Mouse (Mus musculus): Measurements from ENCODE around the gene Cep112. TPM values are rescaled to one million over a fixed set of nuclear protein-coding genes. Genes with fewer than 3 reads are reported as not detected.

Gene Cep112
- polyA plus RNA-seq, 1 experiment from 2014 or later: 11.0 TPM

GRCm38 (mm10) chr11:108625546-108626232 is 200.7 kb downstream of the Cep112 start:
- Histone ChIP-seq H3K9me3 (0 out of 2 replicates have a peak, but pooled peaks cover 7% of the 10 kb centered on the region), H3K4me3 (no peak overlapping the region), H3K27me3 (replicated peaks; ENCODE audit: low read depth, poor library complexity, severe bottlenecking) (no peaks in the 10 kb centered on the region), H3K36me3 (replicated peaks) (no peaks in the 10 kb centered on the region), H3K27ac (replicated peaks) (no peak overlapping the region), H3K4me1 (peaks cover 5% of the 10 kb centered on the region)
- WGBS: 81% methylated on average over 5 of the region's 5 CpGs
- no peak for DNase-seq (ENCODE audit: low spot score)

- no peak for DNase-seq (ENCODE audit: low spot score)
- Histone ChIP-seq H3K4me3 (no peak overlapping the region), H3K27ac (replicated peaks) (no peak overlapping the region), H3K9me3 (no peaks in the 10 kb centered on the region), H3K36me3 (replicated peaks) (no peaks in the 10 kb centered on the region), H3K27me3 (replicated peaks; ENCODE audit: low read depth, poor library complexity, severe bottlenecking) (no peaks in the 10 kb centered on the region), H3K4me1 (no peaks in the 10 kb centered on the region)
- 91% methylated on average over 2 of the region's 2 CpGs for WGBS
These were observed 212.8 kb downstream of the Cep112 start for GRCm38 (mm10) chr11:108637780-108638179.

GRCm38 (mm10) chr11:108655574-108655973 is 230.6 kb downstream of the Cep112 start:
- WGBS: 81% methylated on average over 2 of the region's 2 CpGs
- 0 out of 2 replicates have a peak, but pooled peaks cover 3% of the 10 kb centered on the region for H3K4me1 ChIP-seq
- no peak for DNase-seq (ENCODE audit: low spot score)

GRCm38 (mm10) chr11:108682014-108682413 is 257.0 kb downstream of the Cep112 start:
- DNase-seq (ENCODE audit: low spot score): no peak
- Histone ChIP-seq H3K4me1 (no peaks in the 10 kb centered on the region), H3K4me3 (no peak overlapping the region), H3K36me3 (replicated peaks) (no peaks in the 10 kb centered on the region), H3K27me3 (replicated peaks; ENCODE audit: low read depth, poor library complexity, severe bottlenecking) (no peaks in the 10 kb centered on the region), H3K9me3 (no peaks in the 10 kb centered on the region), H3K27ac (replicated peaks) (no peak overlapping the region)
- 93% methylated on average over 3 of the region's 3 CpGs for WGBS

More at GRCm38 (mm10) chr11:108655574-108655973, 230.6 kb downstream of the Cep112 start:
- Histone ChIP-seq H3K27me3 (replicated peaks; ENCODE audit: low read depth, poor library complexity, severe bottlenecking) (no peaks in the 10 kb centered on the region), H3K9me3 (no peaks in the 10 kb centered on the region), H3K4me3 (no peak overlapping the region), H3K27ac (replicated peaks) (no peak overlapping the region), H3K36me3 (replicated peaks) (no peaks in the 10 kb centered on the region)

GRCm38 (mm10) chr11:108696563-108696962 is 271.6 kb downstream of the Cep112 start:
- Histone ChIP-seq H3K4me1 (no peaks in the 10 kb centered on the region), H3K27me3 (replicated peaks; ENCODE audit: low read depth, poor library complexity, severe bottlenecking) (no peaks in the 10 kb centered on the region), H3K4me3 (no peak overlapping the region), H3K27ac (replicated peaks) (no peak overlapping the region), H3K36me3 (replicated peaks) (no peaks in the 10 kb centered on the region), H3K9me3 (no peaks in the 10 kb centered on the region)
- no peak for DNase-seq (ENCODE audit: low spot score)
- WGBS: 84% methylated on average over 4 of the region's 4 CpGs

- Histone ChIP-seq H3K4me3 (no peak overlapping the region), H3K36me3 (replicated peaks) (no peaks in the 10 kb centered on the region), H3K4me1 (peaks cover 5% of the 10 kb centered on the region; the same call in 1 of the 2 replicates), H3K9me3 (no peaks in the 10 kb centered on the region), H3K27ac (replicated peaks) (no peak overlapping the region), H3K27me3 (replicated peaks; ENCODE audit: low read depth, poor library complexity, severe bottlenecking) (no peaks in the 10 kb centered on the region)
- 82% methylated on average over 7 of the region's 7 CpGs for WGBS
- DNase-seq (ENCODE audit: low spot score): no peak
These were observed 327.3 kb downstream of the Cep112 start for GRCm38 (mm10) chr11:108752301-108752700.

GRCm38 (mm10) chr11:108752765-108753164 is 327.8 kb downstream of the Cep112 start:
- Histone ChIP-seq H3K27me3 (replicated peaks; ENCODE audit: low read depth, poor library complexity, severe bottlenecking) (no peaks in the 10 kb centered on the region), H3K9me3 (no peaks in the 10 kb centered on the region), H3K27ac (replicated peaks) (no peak overlapping the region), H3K4me1 (peaks cover 9% of the 10 kb centered on the region), H3K36me3 (replicated peaks) (no peaks in the 10 kb centered on the region), H3K4me3 (no peak overlapping the region)
- WGBS: 94% methylated on average over 2 of the region's 2 CpGs
- DNase-seq (ENCODE audit: low spot score): no peak

GRCm38 (mm10) chr11:108753361-108754240 is 328.6 kb downstream of the Cep112 start:
- Histone ChIP-seq H3K27ac (replicated peaks) (no peak overlapping the region), H3K9me3 (no peaks in the 10 kb centered on the region), H3K4me1 (peaks cover 17% of the 10 kb centered on the region), H3K4me3 (no peak overlapping the region), H3K36me3 (replicated peaks) (no peaks in the 10 kb centered on the region), H3K27me3 (replicated peaks; ENCODE audit: low read depth, poor library complexity, severe bottlenecking) (no peaks in the 10 kb centered on the region)
- DNase-seq (ENCODE audit: low spot score): no peak
- 83% methylated on average over 7 of the region's 7 CpGs for WGBS

- 90% methylated on average over 2 of the region's 2 CpGs for WGBS
These were observed 332.2 kb downstream of the Cep112 start for GRCm38 (mm10) chr11:108757211-108757610.

GRCm38 (mm10) chr11:108757626-108758430 is 332.8 kb downstream of the Cep112 start:
- 53% methylated on average over 6 of the region's 6 CpGs for WGBS
- no peaks in the 10 kb centered on the region for H3K27me3 ChIP-seq (replicated peaks; ENCODE audit: low read depth, poor library complexity, severe bottlenecking)
- no peaks in the 10 kb centered on the region; the same call in 1 of the 2 replicates for H3K36me3 ChIP-seq (replicated peaks)
- DNase-seq (ENCODE audit: low spot score): peak; percentile 43
- H3K27ac ChIP-seq (replicated peaks): peak overlapping the region; percentile 71
- H3K4me3 ChIP-seq: no peak overlapping the region
- H3K4me1 ChIP-seq: peaks cover 14% of the 10 kb centered on the region
- no peaks in the 10 kb centered on the region for H3K9me3 ChIP-seq

More at GRCm38 (mm10) chr11:108757211-108757610, 332.2 kb downstream of the Cep112 start:
- no peak for DNase-seq (ENCODE audit: low spot score)
- Histone ChIP-seq H3K27me3 (replicated peaks; ENCODE audit: low read depth, poor library complexity, severe bottlenecking) (no peaks in the 10 kb centered on the region), H3K4me1 (peaks cover 16% of the 10 kb centered on the region), H3K9me3 (no peaks in the 10 kb centered on the region), H3K4me3 (no peak overlapping the region), H3K27ac (replicated peaks) (no peak overlapping the region), H3K36me3 (replicated peaks) (no peaks in the 10 kb centered on the region; the same call in 1 of the 2 replicates)

GRCm38 (mm10) chr11:108770064-108770463 is 345.1 kb downstream of the Cep112 start:
- no peaks in the 10 kb centered on the region for H3K9me3 ChIP-seq
- H3K27ac ChIP-seq (replicated peaks): no peak overlapping the region
- peak; percentile 11 for DNase-seq (ENCODE audit: low spot score)
- H3K4me3 ChIP-seq: no peak overlapping the region
- H3K4me1 ChIP-seq: peaks cover 6% of the 10 kb centered on the region
- no peaks in the 10 kb centered on the region for H3K36me3 ChIP-seq (replicated peaks)
- 47% methylated on average over 3 of the region's 3 CpGs for WGBS
- no peaks in the 10 kb centered on the region for H3K27me3 ChIP-seq (replicated peaks; ENCODE audit: low read depth, poor library complexity, severe bottlenecking)

- Histone ChIP-seq H3K27me3 (replicated peaks; ENCODE audit: low read depth, poor library complexity, severe bottlenecking) (no peaks in the 10 kb centered on the region), H3K27ac (replicated peaks) (no peak overlapping the region), H3K36me3 (replicated peaks) (no peaks in the 10 kb centered on the region), H3K4me3 (no peak overlapping the region), H3K4me1 (peaks cover 9% of the 10 kb centered on the region), H3K9me3 (no peaks in the 10 kb centered on the region)
- DNase-seq (ENCODE audit: low spot score): no peak
- 81% methylated on average over 6 of the region's 6 CpGs for WGBS
These were observed 349.2 kb downstream of the Cep112 start for GRCm38 (mm10) chr11:108774019-108774670.

Measured in embryonic facial prominence, embryonic 10.5 days (tissue).